Mouse (Mus musculus) mouse trophoblast stem cell (cell line): Measurements from ENCODE around the gene Myo3b.
"Not testable (repeated sequence)": the region's sequence is repeated elsewhere in the genome, so short reads cannot be mapped to it uniquely, and the experiment has no call there.

Source experiments
- in situ Hi-C, 2 experiments: fragments of 300-500 bp; cut with MseI, MboI; formaldehyde crosslinking; loops; 2 replicates in 1 of 2; 3 replicates in 1 of 2; pipeline ENCODE4 v1.15.1; 2025

Myo3b gene

DNA sequence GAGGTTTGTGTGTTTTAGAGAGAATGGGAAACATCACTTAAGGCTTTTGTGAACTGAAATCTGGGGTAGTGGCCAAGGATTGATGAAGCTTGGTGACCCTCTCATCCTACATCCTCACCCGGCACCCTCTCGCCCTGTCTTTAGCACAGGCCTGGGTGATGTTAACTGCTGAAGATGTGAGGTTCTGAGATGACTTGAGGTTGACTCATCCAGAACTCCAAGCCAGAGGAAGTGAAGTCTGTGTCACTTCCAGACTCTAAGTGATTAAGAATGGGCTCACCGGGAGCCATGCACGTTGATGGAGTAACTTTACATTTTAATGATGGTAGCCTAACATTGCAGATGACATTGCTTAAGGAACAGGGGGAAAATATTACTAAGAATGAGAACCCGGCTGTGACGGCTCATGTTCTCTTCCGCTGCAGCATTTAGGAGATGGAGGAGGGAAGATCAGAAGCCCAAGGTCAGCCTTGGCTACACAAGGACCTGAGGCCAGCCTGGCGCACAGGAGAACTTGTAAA is 143.3 kb downstream of the Myo3b start:
- in situ Hi-C loops, result no loop called here

DNA sequence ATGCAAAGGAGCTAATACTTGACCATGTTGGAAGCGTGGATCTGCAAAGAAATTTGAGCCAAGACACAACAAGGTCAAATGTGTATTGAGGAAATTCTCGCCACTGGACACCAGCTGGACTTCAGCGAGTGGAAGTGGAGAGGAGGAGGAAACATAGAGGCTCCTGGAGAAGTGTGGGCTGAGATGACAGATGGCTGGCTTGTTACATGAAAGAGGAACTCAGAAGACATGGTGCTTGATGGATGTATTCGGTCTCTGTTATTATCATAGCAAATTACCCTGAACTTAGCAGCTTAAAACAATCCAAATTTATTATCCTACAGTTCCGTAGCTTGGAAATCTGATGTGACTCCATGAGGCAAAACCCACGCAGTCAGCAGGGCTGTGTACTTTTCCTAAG is 148.1 kb downstream of the Myo3b start:
- in situ Hi-C loops, result no loop called here

DNA sequence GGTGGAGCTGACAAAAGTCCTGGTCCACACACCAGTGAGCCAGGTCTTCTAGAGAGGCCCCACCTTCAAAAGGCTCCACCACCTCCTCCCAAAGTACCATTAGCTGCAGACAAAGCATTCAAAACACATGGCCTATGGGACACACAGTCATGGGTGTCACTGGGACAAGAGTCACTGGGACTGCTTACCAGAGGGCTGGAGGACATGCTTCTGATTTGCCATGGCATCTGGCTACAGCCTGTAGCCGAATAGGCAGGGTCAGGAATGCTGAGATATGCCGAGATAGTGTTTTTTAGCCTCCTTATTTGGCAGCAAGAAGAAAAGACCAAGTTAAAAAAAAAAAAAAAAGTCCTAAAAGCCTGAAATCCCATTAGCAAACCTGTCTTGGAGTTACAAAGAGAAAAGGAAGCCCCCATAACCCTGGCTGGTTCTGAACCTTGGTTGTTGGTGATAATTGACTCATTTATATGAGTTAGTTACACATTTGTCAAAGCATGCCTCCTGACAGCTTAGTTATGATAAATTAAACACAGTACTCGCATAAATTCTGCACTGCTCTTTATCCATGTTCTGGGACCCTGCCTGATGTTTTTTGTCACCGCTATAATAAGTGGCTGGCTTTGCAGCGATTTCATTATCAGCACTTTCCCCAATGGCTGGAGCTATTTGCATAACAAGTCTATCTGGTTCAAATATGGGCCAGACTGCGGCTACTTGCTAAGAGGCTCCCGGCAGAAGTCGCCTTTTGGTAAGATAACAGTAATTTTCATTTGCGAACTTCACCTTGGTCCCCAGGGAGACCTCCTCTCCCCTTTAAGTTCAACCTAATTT is 156.7 kb downstream of the Myo3b start:
- in situ Hi-C loops, result no loop called here

DNA sequence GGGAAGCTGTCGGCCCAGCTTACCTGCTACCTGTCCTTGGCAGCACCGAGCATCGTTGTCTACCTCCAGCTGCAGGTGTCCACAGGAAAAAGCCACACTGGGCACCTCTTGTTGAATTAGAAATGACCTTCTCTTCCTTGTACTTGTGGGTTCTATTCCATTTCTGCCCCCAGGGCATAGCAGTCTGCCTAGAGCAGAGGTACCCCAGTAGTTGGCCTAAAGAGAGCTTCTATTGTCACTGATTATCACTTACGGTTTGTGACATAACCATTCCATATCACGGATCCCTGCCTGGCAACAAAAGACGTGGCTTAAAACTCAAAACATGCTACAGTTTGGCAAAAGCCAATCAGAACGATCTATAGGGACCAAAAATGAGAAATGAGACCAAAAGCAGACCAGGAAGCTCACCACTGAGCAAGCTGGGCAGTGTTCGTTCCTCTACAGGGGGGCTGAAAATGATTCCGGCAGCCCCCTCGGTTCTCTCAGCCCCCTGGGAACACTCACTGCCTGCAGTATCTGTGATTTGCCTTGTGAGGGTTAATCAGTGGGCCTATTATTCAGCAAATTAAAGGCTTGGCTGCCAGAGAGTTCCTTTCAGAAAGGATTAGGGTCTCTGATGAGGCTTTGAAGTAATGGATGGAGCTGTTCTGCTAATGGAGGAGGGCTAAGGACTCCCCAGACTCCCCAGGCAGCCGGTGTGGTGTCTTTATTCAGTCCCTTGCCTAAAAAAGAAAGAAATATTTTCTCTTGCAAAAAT is 163.1 kb downstream of the Myo3b start:
- in situ Hi-C loops, result no loop called here

DNA sequence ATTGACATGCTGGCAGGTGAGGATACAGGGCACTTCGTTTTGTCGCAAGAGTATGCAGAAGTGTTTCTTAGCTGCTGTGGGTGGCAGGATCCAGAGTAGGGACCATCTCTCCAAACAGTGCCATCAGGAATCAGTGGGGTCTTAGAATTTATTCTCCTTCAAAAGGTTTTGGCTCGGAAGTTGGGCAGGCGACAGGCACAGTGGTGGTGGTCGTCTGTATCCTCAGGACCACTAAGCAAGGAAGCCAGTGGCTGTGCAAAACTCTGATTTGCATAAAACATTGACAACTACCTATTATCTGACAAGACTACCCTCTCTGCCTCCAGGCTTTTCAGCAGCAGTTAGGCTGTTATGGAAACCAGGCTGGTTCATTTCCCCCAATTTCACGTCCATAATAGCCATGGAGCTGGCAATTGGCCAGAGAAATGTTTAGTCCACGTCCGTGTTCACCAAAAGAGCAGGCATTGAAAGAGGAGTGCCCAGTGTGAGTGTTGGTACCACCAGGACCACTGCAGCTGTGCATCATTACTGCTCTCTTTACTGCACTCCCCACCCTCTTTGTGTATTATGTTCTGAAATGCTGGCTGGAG is 163.7 kb downstream of the Myo3b start:
- in situ Hi-C loops, result no loop called here

DNA sequence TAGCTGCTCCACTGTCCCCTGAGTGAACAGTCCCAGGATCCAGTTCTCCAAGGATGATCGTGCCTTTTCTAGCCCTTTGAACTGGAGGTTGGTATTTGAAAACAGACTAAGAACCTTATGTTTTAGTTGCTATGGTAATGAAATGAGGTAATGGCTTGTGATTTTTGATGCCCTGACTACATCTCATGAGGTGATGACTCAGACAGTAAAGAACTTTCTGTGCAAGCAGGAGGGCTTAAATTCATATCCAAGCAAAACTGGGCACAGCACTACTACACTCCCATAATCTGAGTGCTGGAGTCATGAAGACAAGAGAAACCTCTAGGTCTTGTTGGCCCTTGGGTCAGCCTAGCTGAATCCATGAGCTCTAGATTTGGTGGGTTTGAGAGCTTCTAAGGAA is 169.5 kb downstream of the Myo3b start:
- in situ Hi-C loops, result no loop called here

DNA sequence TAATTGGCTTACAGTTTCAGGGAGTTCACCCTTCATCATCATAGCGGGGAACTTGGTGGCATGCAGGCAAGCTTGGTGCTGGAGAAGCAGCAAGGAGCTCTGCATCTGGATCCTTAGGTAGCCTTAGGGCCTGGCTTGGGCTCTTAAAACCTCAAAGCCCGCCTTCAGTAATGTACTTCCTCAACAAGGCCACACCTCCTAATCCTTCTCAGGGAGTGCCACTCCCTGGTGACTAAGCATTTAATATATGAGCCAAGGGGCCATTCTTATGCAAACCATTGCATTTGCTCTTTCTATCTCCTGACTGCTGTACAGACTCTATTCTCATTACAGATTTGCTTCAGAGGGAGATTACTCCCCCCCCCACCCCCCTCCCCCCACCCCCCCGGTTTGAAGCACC is 170.9 kb downstream of the Myo3b start:
- in situ Hi-C loops, result no loop called here

DNA sequence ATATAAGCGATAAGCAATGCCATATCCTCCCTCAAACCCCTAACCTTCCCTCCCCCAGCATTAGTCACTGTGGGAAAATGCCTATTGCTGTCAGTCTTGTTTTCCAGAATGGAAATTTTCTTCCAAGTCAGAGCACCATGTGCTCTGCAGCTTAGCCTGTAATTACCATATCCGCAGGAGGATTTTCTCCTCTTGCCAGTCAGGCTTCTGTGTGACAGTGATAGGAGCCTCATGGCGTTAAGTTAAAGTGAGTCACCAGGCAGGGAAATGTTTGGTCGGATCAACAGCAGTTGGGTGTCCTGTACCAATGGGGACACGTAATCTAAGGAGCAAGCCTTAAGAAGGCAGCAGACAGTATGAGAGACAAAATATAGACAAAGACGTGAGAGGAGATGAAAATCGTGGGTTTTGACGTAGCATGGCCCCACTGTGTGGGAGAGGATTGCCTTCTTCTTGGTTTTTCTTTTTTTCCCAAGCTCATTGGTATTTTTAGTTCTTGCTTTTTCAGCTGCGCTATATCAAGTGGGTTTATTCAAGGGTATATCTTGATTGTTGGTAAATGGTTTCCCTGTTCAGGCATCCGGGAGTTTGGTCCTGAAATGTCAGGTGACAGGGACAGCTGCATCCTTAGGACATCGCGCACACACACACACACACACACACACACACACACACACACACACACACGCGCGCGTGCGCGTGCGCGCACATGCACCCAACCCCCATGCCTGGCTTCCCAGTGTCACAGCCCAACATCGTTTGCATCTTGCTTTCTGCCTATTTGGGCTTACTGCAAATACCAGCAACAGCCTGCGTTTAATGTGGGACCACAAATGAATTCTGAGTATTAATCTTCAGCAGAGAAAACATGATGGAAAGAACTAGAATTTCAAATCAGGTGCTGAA is 171.8 kb downstream of the Myo3b start:
- in situ Hi-C loops, result no loop called here

DNA sequence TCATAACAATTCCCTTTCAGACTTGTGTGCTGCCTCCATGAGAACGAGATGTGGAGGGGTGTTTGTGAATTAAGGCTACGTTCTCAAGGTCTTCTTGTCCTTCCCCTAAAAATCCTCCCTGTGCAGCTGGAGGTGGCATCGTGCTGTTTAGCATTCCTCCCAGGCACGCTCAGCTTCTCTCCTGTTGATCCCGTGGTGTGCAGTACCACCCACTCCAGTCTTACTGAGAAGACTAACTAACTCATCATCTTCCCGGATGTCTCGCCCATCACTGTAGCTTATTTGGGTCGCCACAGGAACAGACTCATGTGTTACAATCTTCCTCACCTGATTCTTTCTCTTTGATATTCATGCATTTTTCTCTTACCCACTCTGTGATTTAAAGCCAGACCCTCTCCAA is 175.5 kb downstream of the Myo3b start:
- in situ Hi-C loops, result no loop called here

DNA sequence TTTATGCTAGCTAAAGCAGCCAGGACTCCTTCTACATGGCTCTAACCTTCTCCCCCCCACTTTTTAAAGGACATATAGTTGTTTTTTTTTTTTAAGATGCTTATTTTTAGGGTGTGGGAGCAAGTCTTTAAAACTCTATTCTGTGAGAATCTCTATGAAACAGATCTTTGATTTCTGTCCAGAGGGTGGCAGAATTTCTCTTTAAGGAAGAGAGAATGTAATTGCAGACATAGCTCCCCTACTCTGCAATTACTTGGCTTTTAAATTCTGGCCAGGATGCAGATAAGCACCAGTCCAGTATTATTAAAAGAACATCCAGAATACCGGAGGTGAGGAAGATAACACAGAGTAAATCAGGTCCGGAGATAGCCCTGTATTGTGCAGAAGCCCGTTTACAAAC is 178.9 kb downstream of the Myo3b start:
- in situ Hi-C loops, result no loop called here

DNA sequence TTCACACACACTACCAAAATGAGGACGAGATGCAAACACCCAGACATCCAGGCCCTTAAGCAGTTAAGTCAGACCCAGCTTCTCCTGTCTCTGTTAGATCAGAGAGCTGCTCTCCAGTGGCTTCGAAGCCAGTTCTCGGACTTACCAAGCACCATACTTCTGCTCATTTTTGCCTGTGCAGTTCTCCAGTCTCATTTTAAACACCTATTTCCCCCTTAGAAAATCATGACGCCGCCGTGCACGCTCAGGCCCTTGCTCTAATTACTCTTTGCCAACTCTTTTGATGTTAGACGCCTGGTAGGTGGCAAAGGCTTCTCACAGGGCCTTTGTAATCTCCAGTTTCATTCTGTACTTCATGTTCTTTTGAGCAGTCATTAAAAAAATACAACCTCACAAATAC is 179.5 kb downstream of the Myo3b start:
- in situ Hi-C loops, result no loop called here

DNA sequence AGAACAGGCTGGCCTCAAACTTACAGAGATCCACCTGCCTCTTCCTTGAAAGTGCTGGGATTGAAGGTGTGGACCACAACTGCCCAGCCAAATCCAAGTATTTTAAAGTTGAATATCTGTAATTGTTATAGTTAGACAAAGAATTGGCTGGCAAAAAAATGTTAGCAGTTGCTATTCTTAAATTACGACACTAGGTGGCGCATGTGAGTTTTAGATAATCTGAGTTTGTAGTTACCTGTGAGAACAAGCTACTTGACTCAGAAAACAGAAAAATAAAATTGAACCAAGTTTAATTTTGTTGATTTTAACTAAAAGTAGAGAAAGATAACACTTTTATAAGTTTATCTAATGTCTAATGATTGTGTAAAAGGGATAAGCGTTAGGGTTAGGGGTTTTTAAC is 187.8 kb downstream of the Myo3b start:
- in situ Hi-C loops, result loop anchor here (5.0 to 10.0 kb wide), 2 partner anchors 328 to 336 kb away; partner anchors contain the start of gene Gad1 (in 1 of the 2)

DNA sequence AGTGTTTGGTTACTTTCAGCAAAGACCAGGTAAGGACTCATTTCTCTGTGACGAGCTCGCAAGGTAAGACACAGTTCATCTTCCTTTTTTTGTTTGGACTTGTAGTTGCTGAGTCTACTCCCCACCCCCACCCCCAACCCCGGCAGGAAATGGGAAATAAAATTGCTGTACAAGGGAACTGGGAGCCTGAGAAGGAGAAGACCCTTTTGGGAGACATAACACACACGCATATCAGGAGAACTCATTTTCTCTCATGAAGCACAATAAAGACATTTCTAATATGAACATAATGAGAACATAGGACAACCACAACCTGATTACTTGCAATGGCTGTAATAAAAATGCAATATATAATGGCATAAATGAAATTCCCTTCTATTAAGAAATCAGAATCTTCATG is 195.5 kb downstream of the Myo3b start:
- in situ Hi-C loops, result not testable (repeated sequence)

DNA sequence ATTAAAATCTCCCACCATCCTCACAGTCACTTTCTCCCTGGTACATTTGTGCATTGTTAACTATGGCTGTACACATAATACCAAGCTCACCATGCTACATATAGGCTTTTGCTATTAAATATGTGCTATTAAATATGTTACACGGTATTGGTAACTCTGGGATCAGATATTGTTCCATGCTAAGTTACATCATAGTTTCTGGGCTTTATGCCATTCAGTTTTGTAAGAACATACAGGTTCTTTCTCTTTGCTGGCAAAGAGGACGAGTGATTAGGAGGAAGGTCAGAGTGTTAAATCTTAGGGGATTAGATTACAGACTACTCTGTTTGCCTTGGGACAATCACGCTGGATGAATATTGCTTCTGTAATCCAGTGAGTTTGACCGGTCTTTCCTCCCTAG is 207.1 kb downstream of the Myo3b start:
- in situ Hi-C loops, result no loop called here

DNA sequence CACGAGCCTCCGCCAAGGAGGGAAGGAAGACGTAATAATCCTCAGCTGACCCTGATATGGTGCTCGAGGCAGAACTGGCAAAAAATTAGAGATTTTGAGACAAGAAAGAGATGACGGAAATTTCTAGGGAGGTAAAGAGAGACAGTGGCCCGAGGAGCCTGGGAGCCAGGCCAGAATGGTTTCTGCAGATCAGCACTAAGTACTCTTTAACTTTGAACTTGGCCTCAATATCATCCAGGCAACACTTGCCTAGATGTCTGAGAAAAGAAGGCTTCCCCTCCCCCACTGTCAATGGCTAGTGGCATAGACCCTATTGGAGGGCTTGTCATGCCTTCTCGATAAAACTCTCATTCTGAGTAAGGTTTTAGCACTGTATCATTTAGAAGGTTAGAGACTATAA is 209.7 kb downstream of the Myo3b start:
- in situ Hi-C loops, result no loop called here

DNA sequence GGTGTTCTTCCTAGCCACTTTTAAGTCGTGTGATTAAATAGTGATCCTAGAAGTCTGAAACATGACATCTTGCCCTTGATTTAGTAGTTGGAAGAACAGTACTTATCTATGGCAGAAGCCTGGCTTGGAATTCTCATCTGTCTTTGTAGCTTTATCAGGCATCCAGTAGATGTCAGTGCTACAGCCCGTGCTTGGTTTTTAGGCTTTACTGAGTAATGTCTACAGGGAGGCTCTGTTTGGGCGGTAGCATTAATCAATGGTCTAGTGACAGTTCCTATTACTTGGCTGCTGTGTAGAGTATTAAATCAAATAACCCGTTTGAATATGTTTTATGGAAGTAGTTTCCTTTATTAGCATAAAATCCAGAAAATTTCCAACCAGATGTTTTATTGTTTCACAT is 210.9 kb downstream of the Myo3b start:
- in situ Hi-C loops, result no loop called here

DNA sequence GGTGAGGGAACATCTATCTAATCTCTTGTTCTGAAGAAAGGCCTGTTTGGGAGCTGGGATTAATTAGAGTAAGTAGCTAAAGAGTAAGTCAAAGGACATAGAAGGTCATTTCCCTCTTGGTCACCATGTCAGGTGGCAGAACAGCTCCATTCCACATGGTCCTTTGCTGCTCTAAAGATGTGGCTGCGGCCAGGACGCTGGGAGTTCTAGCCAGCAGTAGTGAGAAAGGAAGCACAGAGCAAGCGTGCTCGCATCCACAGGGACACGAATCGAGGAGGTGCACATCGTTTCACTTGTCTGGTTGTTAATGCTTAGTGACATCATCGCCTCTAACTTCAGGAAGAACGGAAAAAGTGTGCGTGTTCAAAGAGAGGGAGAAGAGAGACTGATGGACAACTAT is 212.3 kb downstream of the Myo3b start:
- in situ Hi-C loops, result no loop called here

DNA sequence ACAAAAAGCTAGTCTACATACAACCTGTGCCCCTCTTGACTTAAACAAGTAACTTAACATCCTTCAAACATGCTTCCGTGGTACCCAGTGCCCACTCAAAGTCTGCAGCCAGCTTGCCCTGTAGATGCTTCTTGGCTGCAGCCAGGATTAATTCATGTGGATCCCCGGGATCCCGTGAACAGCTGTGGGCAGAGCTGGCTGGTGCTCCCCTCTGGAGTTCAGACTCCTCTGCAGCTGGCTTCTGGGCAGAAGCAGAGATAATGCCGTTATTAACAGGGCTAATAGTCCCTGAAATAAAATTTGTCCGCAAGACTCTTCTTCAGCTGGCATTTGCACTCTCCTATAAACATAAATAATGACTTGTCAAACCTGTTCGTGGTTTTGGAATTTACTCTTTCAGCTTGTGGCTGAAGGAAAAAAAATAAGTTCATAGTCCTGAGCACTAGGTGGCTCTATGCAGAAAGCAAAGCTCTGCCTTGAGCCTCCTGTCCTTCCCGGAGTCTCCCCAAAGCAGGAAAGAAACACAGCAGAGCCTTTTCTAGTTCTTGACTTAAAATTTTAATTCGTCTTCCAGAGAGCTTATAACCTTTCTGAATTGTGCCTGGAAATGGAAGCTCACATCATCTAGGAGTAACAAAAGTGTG is 220.6 kb downstream of the Myo3b start:
- in situ Hi-C loops, result no loop called here

DNA sequence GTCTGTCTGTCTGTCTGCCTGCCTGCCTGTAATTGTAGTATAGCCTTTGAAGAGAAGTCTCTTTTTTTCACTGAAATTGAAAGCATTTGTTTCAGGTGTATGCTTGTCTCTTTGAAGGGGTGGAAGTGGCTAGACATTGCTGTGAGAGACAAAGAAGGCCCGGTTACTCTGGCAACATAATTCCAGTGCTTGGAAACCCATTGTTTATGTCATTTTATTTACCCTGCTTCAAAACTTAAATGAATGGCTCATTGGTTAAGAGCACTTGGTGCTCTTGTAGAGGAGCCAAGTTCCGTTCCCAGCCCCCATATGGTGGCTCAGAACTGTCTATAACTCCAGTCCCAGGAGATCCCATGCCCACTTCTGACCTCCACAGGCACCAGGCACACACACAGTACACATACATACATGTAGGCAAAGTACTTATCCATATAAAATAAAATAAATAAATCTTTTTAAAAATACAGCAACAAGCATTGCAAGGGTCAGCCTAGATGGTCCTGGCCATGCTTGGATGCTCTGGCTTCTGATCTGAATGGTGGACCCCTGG is 221.8 kb downstream of the Myo3b start:
- in situ Hi-C loops, result no loop called here

DNA sequence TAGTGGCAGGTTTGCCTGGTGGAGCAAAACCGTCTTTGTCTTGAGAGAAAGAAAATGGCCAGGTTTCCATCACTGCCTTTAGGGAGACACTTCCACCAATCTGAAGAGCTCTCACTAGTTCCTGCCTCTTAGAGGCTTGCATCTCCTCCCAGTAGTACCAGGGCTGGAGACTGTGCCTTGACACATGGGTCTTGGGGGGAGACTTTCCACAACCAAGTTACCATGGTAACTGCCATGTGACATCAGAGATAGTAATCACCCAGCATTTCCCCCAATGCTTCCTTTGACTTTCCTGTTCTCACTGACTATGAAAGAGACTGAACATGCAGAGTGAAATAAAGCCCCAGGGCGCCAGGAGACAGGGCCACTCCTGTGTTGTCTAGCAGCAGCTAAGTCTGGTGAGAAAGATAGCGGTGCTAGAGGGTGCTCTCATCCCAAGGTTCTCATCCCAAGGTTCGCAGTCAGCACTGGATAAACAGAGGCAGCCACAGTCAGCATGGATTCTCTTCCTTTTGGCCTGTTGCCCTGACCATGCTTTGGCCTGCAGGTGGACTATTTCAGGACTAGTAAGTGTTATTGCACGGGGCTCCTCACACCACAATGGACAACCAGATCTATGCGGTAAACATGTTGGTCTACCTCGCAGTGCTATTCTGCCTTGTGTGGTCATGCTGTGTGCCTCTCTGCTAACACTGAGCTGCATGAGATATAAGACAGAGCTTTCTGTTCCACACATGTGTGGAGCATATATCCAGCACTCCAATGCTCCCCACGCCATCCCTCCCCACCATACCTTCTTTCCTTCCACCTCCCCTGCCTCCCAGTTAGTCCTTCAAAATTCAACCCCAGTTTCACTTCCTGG is 223.0 kb downstream of the Myo3b start:
- in situ Hi-C loops, result no loop called here
